Mouse (Mus musculus) E14TG2a.4 (cell line): ENCODE measurements around the gene Chst8.

ENCODE experiments used
- H3K27me3 ChIP-seq: 2 replicates; pipeline ENCODE4 v1.6.1; 2014; ENCODE audit warnings: low read length, control low read depth; ENCODE audit not compliant: insufficient read depth
- H3K36me3 ChIP-seq: 2 replicates; pipeline ENCODE4 v1.6.1; 2014; ENCODE audit warnings: low read length, control low read depth; ENCODE audit not compliant: insufficient read depth
- H3K4me1 ChIP-seq: replicated peaks from 2 replicates; pipeline ENCODE4 v1.6.1; 2014; ENCODE audit warnings: low read depth, low read length, control low read depth
- H3K4me3 ChIP-seq: replicated peaks from 2 replicates; pipeline ENCODE4 v1.5.1; 2014; ENCODE audit warnings: mild to moderate bottlenecking, low read length
- H3K9me3 ChIP-seq: 2 replicates; pipeline ENCODE4 v1.6.1; 2014; ENCODE audit warnings: low read length, control low read depth
- CTCF ChIP-seq: conservative IDR thresholded peaks from 2 replicates; pipeline ENCODE4 v1.5.1; 2014; ENCODE audit warnings: low read length
- NANOG ChIP-seq: IDR thresholded peaks from 2 replicates; pipeline ENCODE4 v1.6.1; 2014; ENCODE audit warnings: borderline replicate concordance, low read length, mixed read lengths
- POU5F1 ChIP-seq: IDR thresholded peaks from 2 replicates; pipeline ENCODE4 v1.6.1; 2014; ENCODE audit warnings: low read length, borderline replicate concordance

Gene Chst8

DNA sequence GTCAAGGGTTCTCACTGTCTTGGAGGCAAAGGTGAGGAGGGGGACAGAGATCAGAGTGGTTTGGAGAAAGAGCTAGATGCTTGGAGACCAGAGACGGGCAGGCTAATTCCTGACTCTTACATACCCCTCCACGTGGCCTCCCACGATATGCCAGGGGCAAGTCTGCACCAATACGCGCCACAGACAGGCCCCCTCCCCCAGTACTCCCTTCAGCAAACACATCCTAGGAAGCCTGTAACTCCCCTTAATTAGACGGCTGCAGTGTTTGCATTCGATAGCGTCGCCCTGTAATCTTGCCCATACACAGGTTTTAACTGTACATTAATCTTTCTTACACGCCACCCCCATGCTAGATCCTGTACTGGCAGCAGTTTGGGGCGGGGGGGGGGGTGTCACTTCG, 14.5 kb downstream of the Chst8 start:
- H3K4me1 ChIP-seq = peaks cover 64% of the 10 kb centered on the region
- H3K36me3 ChIP-seq = no peaks in the 10 kb centered on the region
- H3K9me3 ChIP-seq = no peaks in the 10 kb centered on the region
- peak overlapping the region; percentile 45 for H3K4me3 ChIP-seq
- TF ChIP-seq CTCF (no peak), POU5F1 (no peak), NANOG (no peak)
- H3K27me3 ChIP-seq = peaks cover 44% of the 10 kb centered on the region

DNA sequence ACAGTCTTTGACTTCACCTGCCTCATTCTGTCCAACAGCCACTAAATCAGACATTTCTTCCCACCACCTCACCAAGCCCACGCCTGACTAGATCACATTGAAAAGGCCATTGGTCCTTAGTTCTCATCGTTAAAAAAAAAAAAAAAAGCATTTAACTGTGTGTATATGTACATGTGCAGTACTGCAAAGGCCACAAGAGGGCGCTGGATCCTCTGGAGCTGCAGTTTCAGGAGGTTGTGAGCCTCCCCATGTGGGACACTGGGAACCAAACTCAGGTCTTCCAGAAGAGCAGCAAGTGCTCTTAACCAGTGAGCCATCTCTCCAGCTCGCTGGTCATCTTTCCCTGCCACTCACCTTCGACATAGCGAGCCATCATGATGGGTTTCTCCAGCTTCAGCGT, 22.1 kb downstream of the Chst8 start:
- H3K4me1 ChIP-seq = peaks cover 5% of the 10 kb centered on the region
- H3K9me3 ChIP-seq = peaks cover 5% of the 10 kb centered on the region; the same call in 1 of the 2 replicates
- no peak overlapping the region for H3K4me3 ChIP-seq
- H3K27me3 ChIP-seq = peaks cover 19% of the 10 kb centered on the region
- no peaks in the 10 kb centered on the region for H3K36me3 ChIP-seq
- peak; percentile 71 for TF ChIP-seq CTCF
- TF ChIP-seq NANOG = no peak

DNA sequence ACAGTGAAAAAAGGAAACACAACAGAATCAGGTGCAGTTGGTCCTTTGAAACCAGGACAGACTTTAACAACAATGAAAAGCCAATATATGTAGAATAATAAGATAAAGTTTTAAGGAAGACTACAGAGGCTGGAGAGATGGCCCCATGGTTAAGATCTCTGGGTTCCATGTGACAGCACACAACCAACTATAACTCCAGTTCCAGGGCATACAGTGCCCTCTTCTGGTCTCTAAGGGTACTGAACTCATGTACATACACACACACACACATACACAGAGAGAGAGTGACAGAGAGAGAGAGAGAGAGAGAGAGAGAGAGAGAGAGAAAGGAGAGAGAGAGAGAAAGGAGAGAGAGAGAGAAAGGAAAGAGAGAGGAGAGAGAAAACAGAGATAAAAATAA, 25.3 kb downstream of the Chst8 start:
- Histone ChIP-seq H3K9me3 (peaks cover 5% of the 10 kb centered on the region; the same call in 1 of the 2 replicates), H3K4me3 (no peak overlapping the region), H3K27me3 (peaks cover 7% of the 10 kb centered on the region; the same call in 1 of the 2 replicates), H3K4me1 (no peaks in the 10 kb centered on the region), H3K36me3 (no peaks in the 10 kb centered on the region)
- TF ChIP-seq CTCF (peak; percentile 44), NANOG (no peak)

DNA sequence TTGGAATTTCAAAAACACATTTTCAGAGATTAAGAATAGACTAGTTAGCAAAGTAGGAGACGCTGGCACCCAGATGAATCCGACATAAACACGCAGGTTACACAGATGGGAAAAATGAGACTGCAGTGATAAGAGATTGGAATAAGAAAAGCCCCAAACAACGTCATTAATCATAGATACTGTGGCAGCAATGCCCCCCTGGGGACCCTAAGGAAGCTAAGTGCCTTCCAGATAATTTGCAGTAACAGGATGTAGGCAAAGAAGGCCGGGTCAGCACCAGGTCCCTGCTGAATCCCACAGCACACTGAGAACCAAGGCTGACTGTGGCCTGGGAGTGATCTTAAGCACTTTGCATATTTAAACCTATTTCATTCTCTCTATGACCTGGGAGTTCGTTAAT, 27.5 kb downstream of the Chst8 start:
- no peak for TF ChIP-seq NANOG
- TF ChIP-seq POU5F1 = no peak
- H3K4me1 ChIP-seq = no peaks in the 10 kb centered on the region
- no peak overlapping the region for H3K4me3 ChIP-seq
- H3K27me3 ChIP-seq = peaks cover 3% of the 10 kb centered on the region; the same call in 1 of the 2 replicates
- H3K36me3 ChIP-seq = no peaks in the 10 kb centered on the region
- no peaks in the 10 kb centered on the region for H3K9me3 ChIP-seq

DNA sequence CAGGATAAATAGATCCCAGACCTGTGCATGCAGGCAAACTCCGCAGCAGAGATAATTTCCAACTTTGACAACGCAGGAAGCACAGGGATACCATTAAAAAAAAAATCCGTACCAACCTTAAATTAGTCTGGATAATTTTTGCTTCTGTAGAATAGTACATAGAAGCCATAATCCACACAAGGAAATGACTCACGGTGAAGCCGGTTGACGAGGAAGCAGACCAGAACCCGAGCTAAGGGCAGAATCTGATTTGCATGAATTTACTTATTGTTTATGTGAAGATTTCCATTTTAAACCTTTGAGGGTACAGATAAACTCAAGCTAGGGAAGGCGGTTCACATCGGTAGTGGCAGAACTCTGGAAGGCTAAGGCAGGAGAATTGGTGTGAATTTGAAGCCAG, 28.0 kb downstream of the Chst8 start:
- Histone ChIP-seq H3K36me3 (no peaks in the 10 kb centered on the region), H3K4me3 (no peak overlapping the region), H3K4me1 (no peaks in the 10 kb centered on the region), H3K27me3 (peaks cover 3% of the 10 kb centered on the region; the same call in 1 of the 2 replicates), H3K9me3 (no peaks in the 10 kb centered on the region)
- TF ChIP-seq POU5F1 = no peak
- TF ChIP-seq NANOG = no peak
- TF ChIP-seq CTCF = no peak

DNA sequence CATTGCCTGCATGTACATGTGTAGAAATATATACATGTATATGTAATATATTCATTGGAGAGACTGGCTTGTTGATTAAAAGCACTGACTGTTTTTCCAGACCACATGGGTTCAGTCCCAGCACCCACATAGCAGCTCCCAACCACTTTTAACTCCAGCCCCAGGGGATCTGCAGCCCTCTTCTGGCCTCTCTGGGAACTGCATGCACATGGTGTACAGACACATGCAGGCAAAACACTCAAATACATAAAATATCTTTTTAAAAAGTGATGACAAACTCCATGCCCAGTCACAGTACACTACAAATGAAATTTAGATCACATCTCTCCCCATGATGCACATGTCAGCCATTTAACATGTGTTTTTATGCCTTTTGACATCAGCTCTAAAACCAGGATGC, 30.5 kb downstream of the Chst8 start:
- Histone ChIP-seq H3K36me3 (no peaks in the 10 kb centered on the region), H3K9me3 (no peaks in the 10 kb centered on the region), H3K4me3 (no peak overlapping the region), H3K27me3 (peaks cover 16% of the 10 kb centered on the region), H3K4me1 (peaks cover 7% of the 10 kb centered on the region; the same call in 1 of the 2 replicates)
- TF ChIP-seq POU5F1 (no peak), CTCF (peak; percentile 77)

DNA sequence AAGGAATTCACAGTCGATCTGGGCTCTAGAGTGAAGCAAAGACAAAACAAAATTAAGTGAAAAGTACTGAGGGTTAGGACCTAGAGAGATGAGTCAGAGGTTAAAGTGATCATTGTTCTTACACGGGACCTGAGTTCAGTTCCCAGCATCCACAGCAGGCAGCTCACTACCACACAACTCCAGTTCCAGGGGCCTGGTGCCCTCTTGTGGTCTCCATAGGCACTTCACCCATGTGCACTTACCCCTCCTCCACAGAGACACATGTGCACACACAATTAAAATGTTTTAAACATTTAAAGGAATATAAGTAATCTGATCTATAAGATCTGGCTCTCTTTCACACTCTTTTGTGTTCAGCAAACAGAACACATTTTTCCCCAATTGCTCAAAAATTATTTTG, 31.3 kb downstream of the Chst8 start:
- Histone ChIP-seq H3K27me3 (peaks cover 16% of the 10 kb centered on the region), H3K36me3 (no peaks in the 10 kb centered on the region), H3K4me3 (no peak overlapping the region), H3K9me3 (no peaks in the 10 kb centered on the region), H3K4me1 (peaks cover 7% of the 10 kb centered on the region; the same call in 1 of the 2 replicates)
- TF ChIP-seq POU5F1 (no peak), CTCF (peak; percentile 40; the same call in 1 of the 2 replicates)

DNA sequence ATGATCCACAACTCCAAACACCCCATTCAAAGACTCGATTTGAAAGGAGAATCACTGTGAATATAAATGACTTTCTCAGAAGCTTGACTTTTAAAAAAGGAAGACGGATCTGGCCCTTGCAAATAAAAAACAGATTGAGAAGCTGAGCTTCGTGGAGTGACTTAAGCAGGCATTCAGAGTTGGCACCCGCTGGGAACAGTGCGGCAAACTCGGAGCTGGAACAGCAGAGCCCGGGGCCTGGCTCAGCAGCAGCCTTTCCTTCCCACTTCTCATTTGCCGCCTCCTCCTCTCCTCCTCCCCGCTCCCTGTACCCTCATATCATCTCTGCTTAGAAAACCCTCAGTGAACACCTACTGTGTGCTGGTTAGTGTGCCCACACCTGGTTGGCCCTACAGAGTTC, 34.1 kb downstream of the Chst8 start:
- TF ChIP-seq POU5F1 (no peak), NANOG (no peak), CTCF (no peak)
- Histone ChIP-seq H3K4me1 (peaks cover 30% of the 10 kb centered on the region), H3K9me3 (no peaks in the 10 kb centered on the region), H3K36me3 (no peaks in the 10 kb centered on the region), H3K4me3 (no peak overlapping the region), H3K27me3 (peaks cover 18% of the 10 kb centered on the region)

DNA sequence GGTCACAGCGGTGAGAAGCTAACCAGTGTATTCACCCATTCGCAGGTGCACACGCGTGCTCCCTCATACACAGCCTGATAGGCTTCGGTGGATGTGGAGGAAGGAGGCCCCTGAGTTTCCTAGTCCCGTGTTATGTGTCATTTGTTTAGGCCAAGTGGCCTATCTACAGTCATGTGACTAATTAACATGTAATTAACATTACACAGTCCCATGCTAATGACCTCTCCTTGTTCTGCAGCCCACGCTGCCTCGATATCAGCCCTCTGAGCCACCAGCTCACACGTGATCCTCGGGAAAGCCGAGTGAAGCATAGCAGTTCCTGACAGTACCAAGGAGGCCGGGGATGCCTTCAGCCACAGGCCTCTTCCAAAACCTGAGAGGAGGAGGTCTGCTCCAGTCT, 36.9 kb downstream of the Chst8 start:
- Histone ChIP-seq H3K27me3 (peaks cover 18% of the 10 kb centered on the region), H3K4me1 (peaks cover 30% of the 10 kb centered on the region), H3K4me3 (peak overlapping the region; percentile 45; the same call in 1 of the 2 replicates), H3K9me3 (no peaks in the 10 kb centered on the region), H3K36me3 (no peaks in the 10 kb centered on the region)
- TF ChIP-seq CTCF (no peak), NANOG (no peak), POU5F1 (no peak)
